Mouse (Mus musculus) intestine, embryonic 14.5 days (tissue): ENCODE measurements around the gene Fbxw25. TPM values are rescaled to one million over a fixed set of nuclear protein-coding genes. Genes with fewer than 3 reads are reported as not detected.
A peak's percentile ranks its signal among the peaks of the same experiment; 100 is the strongest.
"Not testable (repeated sequence)": the region's sequence is repeated elsewhere in the genome, so short reads cannot be mapped to it uniquely, and the experiment has no call there.

ENCODE experiments used
- ATAC-seq: fragments of 200-750 bp; cut with Nextera tagmentation; replicated peaks from 2 replicates; pipeline ENCODE4 v1.8.0; 2017; ENCODE audit warnings: low read depth, moderate number of reproducible peaks, moderate TSS enrichment, moderate library complexity; ENCODE audit not compliant: low FRiP score, low TSS enrichment
- DNase-seq: peaks from one replicate; pipeline ENCODE4 v3.0.0-alpha.2; 2018; ENCODE audit warnings: low spot score
- H3K27ac ChIP-seq: fragments of 300-500 bp; sonication (generic); 2 replicates; pipeline ENCODE4 v1.5.1; 2014; ENCODE audit warnings: low read depth, mild to moderate bottlenecking, control low read depth
- H3K27me3 ChIP-seq: fragments of 300-500 bp; sonication (generic); replicated peaks from 2 replicates; pipeline ENCODE4 v1.6.1; 2014; ENCODE audit warnings: low read length, control low read depth; ENCODE audit not compliant: control insufficient read depth, insufficient read depth
- H3K36me3 ChIP-seq: fragments of 300-500 bp; sonication (generic); 2 replicates; pipeline ENCODE4 v1.6.1; 2014; ENCODE audit warnings: low read length, control low read depth; ENCODE audit not compliant: control insufficient read depth, insufficient read depth
- H3K4me1 ChIP-seq: fragments of 300-500 bp; sonication (generic); replicated peaks from 2 replicates; pipeline ENCODE4 v1.6.1; 2014; ENCODE audit warnings: low read length, control low read depth, mixed read lengths; ENCODE audit not compliant: control insufficient read depth, insufficient read depth
- H3K4me2 ChIP-seq: fragments of 300-500 bp; sonication (generic); 2 replicates; pipeline ENCODE4 v1.6.1; 2014; ENCODE audit warnings: low read length
- H3K4me3 ChIP-seq: fragments of 300-500 bp; sonication (generic); 2 replicates; pipeline ENCODE4 v1.5.1; 2014; ENCODE audit warnings: low read depth, low read length, control low read depth, mixed read lengths
- H3K9ac ChIP-seq: fragments of 300-500 bp; sonication (generic); 2 replicates; pipeline ENCODE4 v1.6.1; 2014; ENCODE audit warnings: mild to moderate bottlenecking, low read length
- H3K9me3 ChIP-seq: fragments of 300-500 bp; sonication (generic); 2 replicates; pipeline ENCODE4 v1.6.1; 2016; ENCODE audit warnings: low read length, control low read depth; ENCODE audit not compliant: control insufficient read depth
- WGBS: fragments of 180-500 bp; shearing (Covaris S2); extraction: QIAGEN DNeasy Blood & Tissue Kit; methylation state at CpG from one replicate; pipeline ENCODE4 v1.1.7; 2014; 5-methylcytosine and 5-hydroxymethylcytosine counted together
- polyA plus RNA-seq: library from polyadenylated mRNA; unstranded; fragments of >200 nt; fragmentation: Nextera tagmentation; extraction: Ambion mirVana; gene quantifications from 2 replicates; pipeline ENCODE4 v1.2.1, GENCODE M21; 2014

Gene Fbxw25
- polyA plus RNA-seq = not detected in 2 replicates

GRCm38 (mm10) chr9:109664552-109664951 lies at the start of gene Fbxw25:
Gene Fbxw25, minus strand, starts transcription at chr9:109664652.
- not testable (repeated sequence) for H3K9me3 ChIP-seq, H3K9ac ChIP-seq, ATAC-seq, DNase-seq, H3K36me3 ChIP-seq, H3K4me2 ChIP-seq, H3K27ac ChIP-seq, H3K4me3 ChIP-seq, H3K4me1 ChIP-seq, H3K27me3 ChIP-seq
- WGBS = 78% methylated on average over 2 of the region's 2 CpGs

GRCm38 (mm10) chr9:109702600-109702999 lies 38.1 kb upstream of the Fbxw25 start, which contains the start of gene Fbxw18:
Gene Fbxw18, minus strand, starts transcription at chr9:109702700.
- not testable (repeated sequence) for H3K36me3 ChIP-seq, H3K4me2 ChIP-seq, DNase-seq, H3K9ac ChIP-seq, H3K4me3 ChIP-seq, ATAC-seq, H3K4me1 ChIP-seq, H3K27me3 ChIP-seq, H3K27ac ChIP-seq, H3K9me3 ChIP-seq
- 77% methylated on average over 4 of the region's 4 CpGs for WGBS

GRCm38 (mm10) chr9:109685299-109685698 lies 20.8 kb upstream of the Fbxw25 start:
- WGBS = 3% methylated on average over 1 of the region's 1 CpGs
- H3K36me3 ChIP-seq = no peaks in the 10 kb centered on the region
- no peaks in the 10 kb centered on the region for H3K27me3 ChIP-seq
- H3K4me1 ChIP-seq = no peaks in the 10 kb centered on the region
- H3K4me2 ChIP-seq = no peak overlapping the region
- no peak overlapping the region for H3K4me3 ChIP-seq
- no peaks in the 10 kb centered on the region for H3K9me3 ChIP-seq
- DNase-seq (peak; percentile 64), ATAC-seq (no peak)
- H3K27ac ChIP-seq = no peak overlapping the region
- H3K9ac ChIP-seq = no peak overlapping the region

- H3K27ac ChIP-seq, H3K27me3 ChIP-seq, ATAC-seq, H3K36me3 ChIP-seq, H3K4me2 ChIP-seq, H3K4me1 ChIP-seq, DNase-seq, H3K9ac ChIP-seq, H3K9me3 ChIP-seq, H3K4me3 ChIP-seq: not testable (repeated sequence)
- 81% methylated on average over 2 of the region's 2 CpGs for WGBS
Measured at GRCm38 (mm10) chr9:109625957-109626356, 38.5 kb downstream of the Fbxw25 start, which contains the start of gene Fbxw24. Gene Fbxw24, minus strand, starts transcription at chr9:109626057.

- not testable (repeated sequence) for H3K4me2 ChIP-seq, H3K9me3 ChIP-seq, H3K36me3 ChIP-seq, ATAC-seq, H3K9ac ChIP-seq, H3K4me1 ChIP-seq, H3K27ac ChIP-seq, H3K27me3 ChIP-seq, H3K4me3 ChIP-seq
- WGBS = 40% methylated on average over 5 of the region's 5 CpGs
- peak; percentile 52 for DNase-seq
Measured at GRCm38 (mm10) chr9:109606837-109607236, 57.6 kb downstream of the Fbxw25 start.

GRCm38 (mm10) chr9:109602128-109602527 lies 62.3 kb downstream of the Fbxw25 start:
- H3K9ac ChIP-seq, H3K9me3 ChIP-seq, DNase-seq, H3K36me3 ChIP-seq, H3K4me1 ChIP-seq, H3K27me3 ChIP-seq, H3K27ac ChIP-seq, H3K4me2 ChIP-seq, H3K4me3 ChIP-seq, ATAC-seq: not testable (repeated sequence)
- WGBS = 57% methylated on average over 2 of the region's 2 CpGs

GRCm38 (mm10) chr9:109597226-109597625 lies 67.2 kb downstream of the Fbxw25 start:
- ATAC-seq (no peak), DNase-seq (no peak)
- Histone ChIP-seq H3K4me1 (no peaks in the 10 kb centered on the region), H3K4me2 (no peak overlapping the region), H3K36me3 (no peaks in the 10 kb centered on the region), H3K9ac (no peak overlapping the region), H3K4me3 (no peak overlapping the region), H3K9me3 (no peaks in the 10 kb centered on the region), H3K27ac (no peak overlapping the region), H3K27me3 (no peaks in the 10 kb centered on the region)

Other genes starting within 250 kb of the Fbxw25 start
- gene Fbxw16, start 215.5 kb downstream of the Fbxw25 start, polyA plus RNA-seq = not detected in 2 replicates
- not detected in 2 replicates for gene Fbxw19, start 168.8 kb downstream of the Fbxw25 start, polyA plus RNA-seq
- not detected in 2 replicates for gene Fbxw15, start 96.4 kb downstream of the Fbxw25 start, polyA plus RNA-seq
- not detected in 2 replicates for gene Fbxw24, start 38.6 kb downstream of the Fbxw25 start, polyA plus RNA-seq
- 0.11 and 0.12 TPM in 2 replicates for gene Fbxw18, start 38.0 kb upstream of the Fbxw25 start, polyA plus RNA-seq
- gene Fbxw26, start 81.4 kb upstream of the Fbxw25 start, polyA plus RNA-seq = 0.19 TPM in 1 of 2 replicates, not detected in the other
- not detected in 2 replicates for gene Fbxw27, start 126.0 kb upstream of the Fbxw25 start, polyA plus RNA-seq
- 0.47 TPM in 1 of 2 replicates, not detected in the other for gene Spink8, start 147.6 kb upstream of the Fbxw25 start, polyA plus RNA-seq
- gene Nme6, start 168.1 kb upstream of the Fbxw25 start, polyA plus RNA-seq = 85.4 and 87.9 TPM in 2 replicates
- 0.42 and 0.91 TPM in 2 replicates for gene Camp, start 185.0 kb upstream of the Fbxw25 start, polyA plus RNA-seq
- 33.0 and 35.5 TPM in 2 replicates for gene Cdc25a, start 210.9 kb upstream of the Fbxw25 start, polyA plus RNA-seq